Mouse (Mus musculus) lung, adult 2 months (tissue): ENCODE measurements around the gene Shank3.

Experiments used
- CTCF ChIP-seq: fragments of 200-500 bp; IDR thresholded peaks from 2 replicates; pipeline ENCODE4 v1.5.1; 2011; ENCODE audit warnings: mild to moderate bottlenecking, low read length, control low read depth; ENCODE audit not compliant: insufficient read depth
- POLR2A ChIP-seq: fragments of 200-500 bp; IDR thresholded peaks from 2 replicates; pipeline ENCODE4 v1.6.1; 2011; ENCODE audit warnings: low read depth, mild to moderate bottlenecking, control low read depth, low read length, borderline replicate concordance; ENCODE audit errors: extremely low read depth

- TF ChIP-seq POLR2A = no peak
- no peak for TF ChIP-seq CTCF
Measured at GRCm38 (mm10) chr15:89454857-89455256, 44.6 kb upstream of the Shank3 start.
